Mouse (Mus musculus) frontal cortex, postnatal 36 days (tissue): ENCODE data around the gene Klrb1c.
A peak's percentile ranks its signal among the peaks of the same experiment; 100 is the strongest.
"Not testable (repeated sequence)": the region's sequence is repeated elsewhere in the genome, so short reads cannot be mapped to it uniquely, and the experiment has no call there.

Source experiments
- DNase-seq, 2 experiments: peaks; one replicate each; pipeline ENCODE4 v3.0.0; 2022; ENCODE audit warnings: low spot score in 2 of 2

Gene Klrb1c

GRCm38 (mm10) chr6:128755402-128755763 is 33.6 kb downstream of the Klrb1c start:
- DNase-seq: not testable (repeated sequence)

GRCm38 (mm10) chr6:128754748-128755401 is 34.1 kb downstream of the Klrb1c start:
- DNase-seq: not testable (repeated sequence)

DNA sequence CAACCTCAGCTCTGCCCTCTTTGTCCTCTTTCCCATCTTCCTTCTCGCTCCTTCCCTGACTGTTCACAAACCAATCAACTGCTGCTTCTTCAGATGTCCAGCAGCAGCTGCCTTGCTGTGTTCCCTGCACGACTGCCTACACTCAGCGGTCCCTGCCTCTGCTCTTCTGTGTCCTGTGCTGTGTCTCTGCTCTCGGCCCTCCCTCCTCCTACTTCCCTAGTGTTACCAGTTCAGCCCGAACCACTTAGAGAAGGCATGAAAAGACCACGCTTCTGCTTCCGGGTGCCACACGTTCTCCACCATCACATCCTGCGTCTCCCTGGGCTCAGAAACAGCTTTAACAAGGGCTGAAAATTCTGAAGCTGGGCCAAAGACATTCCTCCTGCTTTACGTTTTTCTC is 34.8 kb downstream of the Klrb1c start:
- DNase-seq: peak in 1 of 2 experiments; percentile 29

GRCm38 (mm10) chr6:128753610-128754224 is 35.3 kb downstream of the Klrb1c start:
- peak; percentile 82 to 93 for DNase-seq

- DNase-seq: not testable (repeated sequence)
Observed at GRCm38 (mm10) chr6:128747006-128747405, 42.0 kb downstream of the Klrb1c start.

DNA sequence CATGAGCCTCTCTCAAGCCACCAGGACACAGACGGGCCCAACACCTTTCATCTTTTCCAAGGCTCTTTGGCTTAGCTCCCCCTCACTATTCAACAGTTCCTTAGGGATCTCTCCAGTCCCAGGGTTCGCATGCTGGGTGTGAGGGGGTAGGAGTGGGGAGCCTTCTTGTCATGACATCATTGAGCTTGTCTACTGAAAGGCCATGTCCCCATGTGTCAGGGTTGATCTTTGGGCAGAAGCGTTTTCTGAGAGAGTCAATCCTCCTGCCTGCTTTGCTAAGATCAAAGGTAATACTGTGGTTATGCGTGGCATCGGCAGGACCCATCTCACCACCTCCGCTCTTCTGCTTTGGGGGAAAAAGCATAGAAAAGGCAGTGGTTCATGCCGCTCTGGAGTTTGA is 51.6 kb downstream of the Klrb1c start:
- DNase-seq: no peak

- no peak for DNase-seq
Observed at GRCm38 (mm10) chr6:128736100-128736499, 52.9 kb downstream of the Klrb1c start.

GRCm38 (mm10) chr6:128734896-128735295 is 54.1 kb downstream of the Klrb1c start:
- no peak for DNase-seq

DNA sequence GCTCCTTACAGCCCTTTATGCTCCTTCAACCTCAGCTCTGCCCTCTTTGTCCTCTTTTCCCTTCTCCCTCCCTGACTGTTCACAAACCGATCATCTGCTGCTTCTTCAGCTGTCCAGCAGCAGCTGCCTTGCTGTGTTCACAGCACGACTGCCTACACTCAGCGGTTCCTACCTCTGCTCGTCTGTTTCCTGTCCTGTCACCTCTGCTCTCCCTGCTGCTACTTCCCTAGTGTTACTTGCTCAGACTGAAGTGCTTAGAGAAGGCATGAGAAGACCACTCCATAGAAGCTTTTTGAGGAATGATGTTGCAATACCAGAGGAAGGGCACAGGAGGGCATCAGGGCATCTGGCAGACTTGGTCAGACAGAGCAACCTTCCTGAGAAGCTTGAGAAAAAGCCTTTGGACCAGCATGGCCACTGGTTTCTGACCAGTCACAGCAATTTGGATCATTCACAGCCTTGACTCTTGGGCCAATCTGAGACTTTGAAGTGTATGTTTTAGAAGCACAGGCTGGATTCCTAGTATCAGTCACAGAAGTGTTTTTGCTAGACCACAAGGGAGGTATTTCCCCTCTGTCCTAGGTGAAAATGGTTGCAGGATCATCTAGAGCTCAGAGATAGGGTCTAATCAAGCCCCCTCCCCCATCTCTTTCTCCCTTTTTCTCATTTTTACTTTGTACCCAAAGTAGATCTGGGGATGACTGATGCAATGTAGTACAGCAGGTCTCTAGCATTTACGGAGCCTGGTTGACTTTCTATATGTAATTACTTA is 54.9 kb downstream of the Klrb1c start:
- no peak for DNase-seq

GRCm38 (mm10) chr6:128732032-128732431 is 57.0 kb downstream of the Klrb1c start:
- DNase-seq: no peak
